Comparison of ENCODE assay signal across 15 mouse cellular contexts in genomic region chr12:17202492-17203322, GRCm38 (mm10). TPM values are rescaled to one million over a fixed set of nuclear protein-coding genes. Genes with fewer than 3 reads are reported as not detected.
DNase-seq lines count a peak whose midpoint lies in the region; ATAC-seq lines count a peak whose summit lies in the region.
"Had no signal": no experiment of that assay in that cellular context is flagged by ENCODE, and none has a peak within 500 bp of the region (broad histone marks: within the 10 kb centered on the region; RNA-seq: fewer than 3 reads in every experiment).

No protein-coding gene starts in this region.

- H3K27ac ChIP-seq in forebrain, embryonic 10.5 days: peak overlapping the region; percentile 56
- H3K27ac ChIP-seq in forebrain, embryonic 15.5 days (replicated peaks): no peak overlapping the region
- H3K27ac ChIP-seq in midbrain, embryonic 10.5 days (replicated peaks): peak overlapping the region; percentile 58
- H3K27ac ChIP-seq in midbrain, embryonic 14.5 days (replicated peaks; ENCODE audit: low read depth, low read length): no peak overlapping the region
- 0 out of 2 replicates have a peak overlapping the region, but pooled peaks have one; percentile 50 for H3K27ac ChIP-seq in limb, embryonic 12.5 days
- H3K27ac ChIP-seq in heart, embryonic 11.5 days (ENCODE audit: low read depth, low read length): no peak overlapping the region
- H3K27ac ChIP-seq: liver, embryonic 14.5 days; macrophage had no signal

- no peak overlapping the region for H3K4me3 ChIP-seq in forebrain, embryonic 10.5 days
- no peak overlapping the region for H3K4me3 ChIP-seq in forebrain, embryonic 15.5 days
- no peak overlapping the region for H3K4me3 ChIP-seq in midbrain, embryonic 10.5 days
- H3K4me3 ChIP-seq in midbrain, embryonic 14.5 days (replicated peaks; ENCODE audit: low read depth, low read length): no peak overlapping the region
- no peak overlapping the region for H3K4me3 ChIP-seq in limb, embryonic 12.5 days (replicated peaks)
- no peak overlapping the region for H3K4me3 ChIP-seq in heart, embryonic 11.5 days (ENCODE audit: low read depth, low read length)
- H3K4me3 ChIP-seq: myocyte had no signal

- no peak overlapping the region for H3K9ac ChIP-seq in forebrain, embryonic 15.5 days (replicated peaks)
- no peak overlapping the region for H3K9ac ChIP-seq in midbrain, embryonic 14.5 days (replicated peaks; ENCODE audit: low read length)
- H3K9ac ChIP-seq in limb, embryonic 12.5 days (replicated peaks): no peak overlapping the region
- no peak overlapping the region for H3K9ac ChIP-seq in heart, embryonic 11.5 days (ENCODE audit: low read depth, low read length)
- H3K9ac ChIP-seq: liver, embryonic 14.5 days had no signal

- WGBS in forebrain, embryonic 10.5 days: 45% methylated on average over 13 of the region's 13 CpGs
- 30% methylated on average over 13 of the region's 13 CpGs for WGBS in forebrain, embryonic 15.5 days
- 53% methylated on average over 13 of the region's 13 CpGs for WGBS in midbrain, embryonic 10.5 days
- 53% methylated on average over 13 of the region's 13 CpGs for WGBS in midbrain, embryonic 14.5 days
- WGBS in limb, embryonic 12.5 days: 40% methylated on average over 13 of the region's 13 CpGs
- WGBS in heart, embryonic 11.5 days (ENCODE audit: insufficient replicate concordance): 51% methylated on average over 13 of the region's 13 CpGs

- no peak for DNase-seq in forebrain, embryonic 10.5 days (ENCODE audit: extremely low spot score, low spot score)
- peak; percentile 24 for DNase-seq in midbrain, embryonic 10.5 days (ENCODE audit: low spot score)
- DNase-seq in midbrain, embryonic 14.5 days: no peak
- no peak for DNase-seq in left cerebral cortex, adult 9 months (ENCODE audit: low spot score in 2 of 2)
- no peak for DNase-seq in adrenal gland, adult 18-20 months (ENCODE audit: low spot score in 2 of 2)
- DNase-seq: adrenal gland, postnatal 10 days; gastrocnemius, postnatal 25 days; kidney, postnatal 4 days; spleen, adult 18-20 months had no signal

- no peaks in the 10 kb centered on the region for H3K9me3 ChIP-seq in forebrain, embryonic 10.5 days
- H3K9me3 ChIP-seq in forebrain, embryonic 15.5 days: no peaks in the 10 kb centered on the region
- no peaks in the 10 kb centered on the region for H3K9me3 ChIP-seq in midbrain, embryonic 10.5 days (replicated peaks)
- H3K9me3 ChIP-seq in midbrain, embryonic 14.5 days (ENCODE audit: control insufficient read depth, low read length): no peaks in the 10 kb centered on the region
- H3K9me3 ChIP-seq in limb, embryonic 12.5 days: no peaks in the 10 kb centered on the region
- no peaks in the 10 kb centered on the region for H3K9me3 ChIP-seq in heart, embryonic 11.5 days (replicated peaks; ENCODE audit: control insufficient read depth, low read length)

- peaks cover 12% of the 10 kb centered on the region for H3K4me1 ChIP-seq in forebrain, embryonic 10.5 days
- H3K4me1 ChIP-seq in forebrain, embryonic 15.5 days: peaks cover 8% of the 10 kb centered on the region; the same call in 1 of the 2 replicates
- peaks cover 10% of the 10 kb centered on the region for H3K4me1 ChIP-seq in midbrain, embryonic 10.5 days
- H3K4me1 ChIP-seq in midbrain, embryonic 14.5 days (ENCODE audit: control insufficient read depth, insufficient read depth, low read length): no peaks in the 10 kb centered on the region
- peaks cover 8% of the 10 kb centered on the region; the same call in 1 of the 2 replicates for H3K4me1 ChIP-seq in limb, embryonic 12.5 days (replicated peaks)
- no peaks in the 10 kb centered on the region for H3K4me1 ChIP-seq in heart, embryonic 11.5 days (ENCODE audit: control insufficient read depth, insufficient read depth, low read length)

- no peak overlapping the region for H3K4me2 ChIP-seq in forebrain, embryonic 15.5 days (replicated peaks)
- no peak overlapping the region for H3K4me2 ChIP-seq in midbrain, embryonic 14.5 days (ENCODE audit: low read length)
- H3K4me2 ChIP-seq in limb, embryonic 12.5 days: 0 out of 2 replicates have a peak overlapping the region, but pooled peaks have one; percentile 23
- no peak overlapping the region for H3K4me2 ChIP-seq in heart, embryonic 11.5 days

- H3K36me3 ChIP-seq in forebrain, embryonic 10.5 days (replicated peaks): no peaks in the 10 kb centered on the region
- no peaks in the 10 kb centered on the region for H3K36me3 ChIP-seq in forebrain, embryonic 15.5 days
- H3K36me3 ChIP-seq in midbrain, embryonic 10.5 days: no peaks in the 10 kb centered on the region
- no peaks in the 10 kb centered on the region for H3K36me3 ChIP-seq in midbrain, embryonic 14.5 days (ENCODE audit: control insufficient read depth, insufficient read depth, low read length)
- no peaks in the 10 kb centered on the region for H3K36me3 ChIP-seq in limb, embryonic 12.5 days
- H3K36me3 ChIP-seq in heart, embryonic 11.5 days (ENCODE audit: control insufficient read depth, insufficient read depth, low read length): no peaks in the 10 kb centered on the region

- no peaks in the 10 kb centered on the region for H3K27me3 ChIP-seq in forebrain, embryonic 10.5 days (ENCODE audit: poor library complexity, severe bottlenecking)
- H3K27me3 ChIP-seq in forebrain, embryonic 15.5 days: no peaks in the 10 kb centered on the region
- H3K27me3 ChIP-seq in midbrain, embryonic 10.5 days (ENCODE audit: low read depth, poor library complexity, severe bottlenecking): no peaks in the 10 kb centered on the region
- H3K27me3 ChIP-seq in midbrain, embryonic 14.5 days (ENCODE audit: control insufficient read depth, insufficient read depth, low read length): no peaks in the 10 kb centered on the region
- H3K27me3 ChIP-seq in limb, embryonic 12.5 days: no peaks in the 10 kb centered on the region
- no peaks in the 10 kb centered on the region for H3K27me3 ChIP-seq in heart, embryonic 11.5 days (ENCODE audit: control insufficient read depth, insufficient read depth, low read length)

- ATAC-seq in forebrain, embryonic 15.5 days (replicated peaks): no peak; the same call in 1 of the 2 replicates
- no peak for ATAC-seq in midbrain, embryonic 14.5 days (ENCODE audit: low FRiP score, low TSS enrichment)
- no peak for ATAC-seq in limb, embryonic 12.5 days (ENCODE audit: insufficient number of reproducible peaks, insufficient read depth, low FRiP score, low TSS enrichment, low read depth)
- no peak for ATAC-seq in heart, embryonic 11.5 days (replicated peaks; ENCODE audit: insufficient number of reproducible peaks, low FRiP score, low TSS enrichment)

RNA-seq across cellular contexts. Expression of gene Kcnf1, which starts 26.0 kb away (rescaled TPM):
- polyA plus RNA-seq in forebrain, embryonic 10.5 days (2016; fragmentation: Nextera tagmentation; extraction: Ambion mirVana): 0.50 and 0.62 TPM in 2 replicates
- polyA plus RNA-seq in forebrain, embryonic 15.5 days (2015; fragmentation: Nextera tagmentation; extraction: Ambion mirVana): 4.0 and 4.1 TPM in 2 replicates
- polyA plus RNA-seq in midbrain, embryonic 10.5 days (2016; fragmentation: Nextera tagmentation; extraction: Ambion mirVana): 0.33 and 0.71 TPM in 2 replicates
- 2.1 and 2.3 TPM in 2 replicates for polyA plus RNA-seq in midbrain, embryonic 14.5 days (2014; fragmentation: Nextera tagmentation; extraction: Ambion mirVana)
- 0.50 and 0.55 TPM in 2 replicates for polyA plus RNA-seq in limb, embryonic 12.5 days (2016; fragmentation: Nextera tagmentation; extraction: Ambion mirVana)
- polyA plus RNA-seq in heart, embryonic 11.5 days (2014; fragmentation: Nextera tagmentation; extraction: Ambion mirVana): 0.26 and 1.2 TPM in 2 replicates
- total RNA-seq in adrenal gland, adult 18-20 months (2021): under 1 TPM; 0.33 to 0.51 TPM
- polyA plus RNA-seq: macrophage had no signal

Comparison
In these comparisons a context has a peak if more than half of its experiments do, and no peak if none do; other contexts are left out.
1. H3K27ac ChIP-seq: peak in forebrain, embryonic 10.5 days (single experiment), midbrain, embryonic 10.5 days (single experiment) and limb, embryonic 12.5 days (single experiment); none in forebrain, embryonic 15.5 days (single experiment), midbrain, embryonic 14.5 days (single experiment) and heart, embryonic 11.5 days (single experiment).